Mouse (Mus musculus): ENCODE measurements around the gene Shisa6.

GRCm38 (mm10) chr11:66260205-66260604 is 265.6 kb downstream of the Shisa6 start:
- TF ChIP-seq CTCF (IDR thresholded peaks at IDR 0.05; ENCODE audit: low read depth, low read length) = no peak
- TF ChIP-seq POLR2A (IDR thresholded peaks at IDR 0.05; ENCODE audit: insufficient read depth, low read length) = no peak
- TF ChIP-seq EP300 (IDR thresholded peaks at IDR 0.05; ENCODE audit: insufficient read depth, low read depth, low read length) = no peak
